Mouse (Mus musculus) hindbrain, embryonic 11.5 days (tissue): Measurements from ENCODE around the gene Ptprz1. TPM values are rescaled to one million over a fixed set of nuclear protein-coding genes. Genes with fewer than 3 reads are reported as not detected.
"Not testable (repeated sequence)": the region's sequence is repeated elsewhere in the genome, so short reads cannot be mapped to it uniquely, and the experiment has no call there.

Experiments
- ATAC-seq: fragments of 200-750 bp; cut with Nextera tagmentation; 2 replicates; pipeline ENCODE4 v1.8.0; 2017; ENCODE audit warnings: mild to moderate bottlenecking, moderate TSS enrichment, moderate library complexity; ENCODE audit not compliant: low FRiP score
- DNase-seq: peaks from one replicate; pipeline ENCODE4 v3.0.0-alpha.2; 2015; ENCODE audit warnings: low spot score
- H3K27ac ChIP-seq: fragments of 300-500 bp; sonication (generic); 2 replicates; pipeline ENCODE4 v1.5.1; 2014; ENCODE audit warnings: mild to moderate bottlenecking, low read depth, low read length
- H3K27me3 ChIP-seq: fragments of 300-500 bp; sonication (generic); 2 replicates; pipeline ENCODE4 v1.6.1; 2014; ENCODE audit warnings: mild to moderate bottlenecking, low read length, moderate library complexity, mixed read lengths; ENCODE audit not compliant: control insufficient read depth, insufficient read depth
- H3K36me3 ChIP-seq: fragments of 300-500 bp; sonication (generic); 2 replicates; pipeline ENCODE4 v1.6.1; 2014; ENCODE audit warnings: mild to moderate bottlenecking, low read length, moderate library complexity, mixed read lengths; ENCODE audit not compliant: control insufficient read depth, insufficient read depth
- H3K4me1 ChIP-seq: fragments of 300-500 bp; sonication (generic); replicated peaks from 2 replicates; pipeline ENCODE4 v1.6.1; 2014; ENCODE audit warnings: low read length, mixed read lengths; ENCODE audit not compliant: control insufficient read depth, insufficient read depth
- H3K4me2 ChIP-seq: fragments of 300-500 bp; sonication (generic); replicated peaks from 2 replicates; pipeline ENCODE4 v1.6.1; 2014; ENCODE audit warnings: mild to moderate bottlenecking, low read depth, low read length
- H3K4me3 ChIP-seq: fragments of 300-500 bp; sonication (generic); 2 replicates; pipeline ENCODE4 v1.5.1; 2014; ENCODE audit warnings: low read depth, low read length
- H3K9ac ChIP-seq: fragments of 300-500 bp; sonication (generic); 2 replicates; pipeline ENCODE4 v1.6.1; 2014; ENCODE audit warnings: low read depth, low read length
- H3K9me3 ChIP-seq: fragments of 300-500 bp; sonication (generic); 2 replicates; pipeline ENCODE4 v1.6.1; 2016; ENCODE audit warnings: low read length; ENCODE audit not compliant: control insufficient read depth
- WGBS: fragments of 180-500 bp; shearing (Covaris S2); extraction: QIAGEN DNeasy Blood & Tissue Kit; methylation state at CpG from one replicate; pipeline ENCODE4 v1.1.7; 2014; 5-methylcytosine and 5-hydroxymethylcytosine counted together
- polyA plus RNA-seq: library from polyadenylated mRNA; unstranded; fragments of >200 nt; fragmentation: Nextera tagmentation; extraction: Ambion mirVana; gene quantifications from 2 replicates; pipeline ENCODE4 v1.2.1, GENCODE M21; 2014

Ptprz1 gene
- polyA plus RNA-seq, 1 experiment from 2014 or later = 27.3 TPM

GRCm38 (mm10) chr6:23076060-23076459 lies 200.8 kb downstream of the Ptprz1 start:
- Histone ChIP-seq H3K27ac (no peak overlapping the region), H3K4me2 (no peak overlapping the region), H3K27me3 (no peaks in the 10 kb centered on the region), H3K4me3 (no peak overlapping the region), H3K9me3 (no peaks in the 10 kb centered on the region), H3K9ac (no peak overlapping the region), H3K36me3 (no peaks in the 10 kb centered on the region), H3K4me1 (no peaks in the 10 kb centered on the region)
- ATAC-seq = no peak
- WGBS = 72% methylated on average over 2 of the region's 2 CpGs
- DNase-seq = no peak

GRCm38 (mm10) chr6:23078273-23078672 lies 203.0 kb downstream of the Ptprz1 start:
- Histone ChIP-seq H3K9ac (no peak overlapping the region), H3K4me3 (no peak overlapping the region), H3K4me1 (no peaks in the 10 kb centered on the region), H3K27ac (no peak overlapping the region), H3K27me3 (no peaks in the 10 kb centered on the region), H3K36me3 (no peaks in the 10 kb centered on the region), H3K4me2 (no peak overlapping the region), H3K9me3 (no peaks in the 10 kb centered on the region)
- whole genome bisulfite sequencing = 67% methylated on average over 2 of the region's 2 CpGs
- DNase-seq = no peak
- ATAC-seq = no peak

DNA sequence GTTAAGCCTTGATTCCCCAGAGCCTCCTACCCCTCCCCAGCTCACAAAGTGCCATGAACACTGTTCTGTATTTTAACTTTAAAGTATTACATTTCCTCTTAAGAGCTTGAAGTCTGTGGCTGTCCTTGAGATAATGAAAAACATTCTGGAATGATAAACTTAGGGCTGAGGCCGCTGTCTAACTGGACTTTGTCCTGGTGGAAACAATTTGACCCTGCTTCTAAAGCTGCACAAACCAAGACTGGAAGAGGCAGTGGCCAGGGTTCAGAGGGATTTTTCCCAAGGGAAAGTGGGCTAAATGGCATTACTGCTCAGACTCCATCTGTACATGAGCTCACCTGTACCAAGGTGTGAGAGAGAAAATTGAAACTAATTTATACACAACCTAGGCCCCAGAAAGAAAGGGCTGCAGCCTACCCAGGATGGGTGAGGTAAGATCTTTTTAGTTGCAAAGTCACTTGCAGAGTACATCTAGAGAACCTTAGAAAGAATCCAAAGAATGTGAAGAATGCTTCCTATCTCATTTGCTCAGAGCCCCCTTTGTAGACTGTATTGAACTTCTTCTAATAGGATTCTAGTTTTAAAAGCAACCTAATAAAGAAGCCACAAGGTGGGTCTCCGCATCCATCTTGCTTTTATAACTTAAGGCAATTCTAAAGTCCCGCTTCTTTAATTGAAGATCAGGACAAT lies 204.8 kb downstream of the Ptprz1 start:
- H3K36me3 ChIP-seq = no peaks in the 10 kb centered on the region
- no peak overlapping the region for H3K9ac ChIP-seq
- no peaks in the 10 kb centered on the region for H3K4me1 ChIP-seq
- no peak for ATAC-seq
- H3K4me3 ChIP-seq = no peak overlapping the region
- H3K27ac ChIP-seq = no peak overlapping the region
- no peak for DNase-seq
- H3K27me3 ChIP-seq = no peaks in the 10 kb centered on the region
- no peak overlapping the region for H3K4me2 ChIP-seq
- H3K9me3 ChIP-seq = no peaks in the 10 kb centered on the region
- 67% methylated on average over 3 of the region's 3 CpGs for WGBS

DNA sequence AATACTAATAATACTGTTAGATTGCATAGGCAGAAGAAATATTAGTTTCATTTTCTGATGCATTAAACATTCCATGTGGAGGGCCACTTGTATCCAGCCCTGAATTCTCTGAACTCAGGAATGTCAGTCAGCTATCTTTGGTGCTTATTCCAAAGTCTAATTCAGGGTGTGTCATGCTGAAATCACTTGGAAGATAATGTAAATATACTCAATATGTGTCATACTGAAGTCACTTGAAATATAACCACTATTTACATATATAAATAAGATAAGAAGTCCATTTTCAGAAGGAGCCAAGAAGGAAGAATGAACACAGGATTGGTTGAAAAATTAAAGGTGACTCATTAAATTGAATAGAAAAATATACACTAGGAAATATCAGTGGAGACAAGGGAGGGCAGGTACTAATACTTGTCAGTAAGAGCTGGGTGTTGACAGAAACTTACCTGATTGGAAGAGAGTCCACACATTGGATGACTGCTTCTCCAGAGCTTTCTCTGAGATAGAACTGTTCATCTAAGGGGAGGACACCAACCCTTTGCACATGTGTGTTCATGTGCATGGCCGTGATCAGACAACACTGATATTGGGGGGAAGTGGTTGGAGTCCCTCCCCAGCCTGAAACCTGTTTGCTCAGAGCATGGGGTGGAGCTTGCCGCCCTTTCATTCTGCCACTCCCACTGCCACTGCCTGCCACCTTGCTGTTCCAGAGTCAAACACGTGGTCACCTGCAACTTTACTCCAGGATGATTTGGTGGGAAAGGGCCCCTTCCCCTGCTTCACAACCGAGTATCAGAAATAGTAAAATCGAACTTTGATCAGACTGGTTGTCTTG lies 209.5 kb downstream of the Ptprz1 start:
- ATAC-seq (no peak), DNase-seq (no peak)
- Histone ChIP-seq H3K4me3 (no peak overlapping the region), H3K36me3 (no peaks in the 10 kb centered on the region), H3K9me3 (no peaks in the 10 kb centered on the region), H3K27ac (no peak overlapping the region), H3K9ac (no peak overlapping the region), H3K4me2 (no peak overlapping the region), H3K4me1 (no peaks in the 10 kb centered on the region), H3K27me3 (no peaks in the 10 kb centered on the region)
- 91% methylated on average over 5 of the region's 5 CpGs for WGBS

- not testable (repeated sequence) for DNase-seq, H3K9me3 ChIP-seq, H3K27ac ChIP-seq, H3K36me3 ChIP-seq, H3K4me1 ChIP-seq, H3K4me3 ChIP-seq, H3K27me3 ChIP-seq, H3K9ac ChIP-seq, H3K4me2 ChIP-seq, ATAC-seq
- WGBS = 68% methylated on average over 4 of the region's 4 CpGs
These were observed 214.0 kb downstream of the Ptprz1 start for GRCm38 (mm10) chr6:23089292-23089691.

- DNase-seq, H3K4me1 ChIP-seq, H3K36me3 ChIP-seq, H3K9me3 ChIP-seq, H3K4me2 ChIP-seq, ATAC-seq, H3K27ac ChIP-seq, H3K9ac ChIP-seq, H3K4me3 ChIP-seq, H3K27me3 ChIP-seq: not testable (repeated sequence)
- 93% methylated on average over 11 of the region's 11 CpGs for WGBS
These were observed 215.2 kb downstream of the Ptprz1 start for GRCm38 (mm10) chr6:23090346-23091055.
